Mouse (Mus musculus) lung, adult 18-20 months (tissue): ENCODE measurements around the gene Crybb3.

Experiments used
- DNase-seq, 2 experiments: peaks; one replicate each; pipeline ENCODE4 v3.0.0; 2022; ENCODE audit warnings: mixed read lengths in 2 of 2

Crybb3 gene

DNA sequence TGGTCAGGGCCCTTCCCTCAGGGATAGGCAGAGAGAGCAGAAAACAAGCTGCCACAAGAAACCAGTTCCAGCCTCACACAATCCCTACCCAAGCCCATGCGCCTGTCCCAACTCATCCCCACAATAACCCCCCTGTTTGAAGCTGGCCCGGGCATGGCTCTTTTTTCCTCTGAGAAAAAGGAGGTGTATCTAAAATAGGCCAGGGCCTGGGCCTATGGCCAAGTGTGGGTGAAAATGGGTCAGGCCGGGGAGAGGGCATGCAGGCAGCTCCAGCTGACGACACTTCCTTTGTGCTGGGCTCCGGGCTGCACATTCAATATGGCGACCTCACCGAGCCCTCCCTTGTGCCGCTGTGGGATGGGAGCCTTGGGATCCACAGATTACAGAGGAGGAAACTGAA is 37.9 kb downstream of the Crybb3 start:
- peak in 1 of 2 experiments; percentile 10 for DNase-seq

DNA sequence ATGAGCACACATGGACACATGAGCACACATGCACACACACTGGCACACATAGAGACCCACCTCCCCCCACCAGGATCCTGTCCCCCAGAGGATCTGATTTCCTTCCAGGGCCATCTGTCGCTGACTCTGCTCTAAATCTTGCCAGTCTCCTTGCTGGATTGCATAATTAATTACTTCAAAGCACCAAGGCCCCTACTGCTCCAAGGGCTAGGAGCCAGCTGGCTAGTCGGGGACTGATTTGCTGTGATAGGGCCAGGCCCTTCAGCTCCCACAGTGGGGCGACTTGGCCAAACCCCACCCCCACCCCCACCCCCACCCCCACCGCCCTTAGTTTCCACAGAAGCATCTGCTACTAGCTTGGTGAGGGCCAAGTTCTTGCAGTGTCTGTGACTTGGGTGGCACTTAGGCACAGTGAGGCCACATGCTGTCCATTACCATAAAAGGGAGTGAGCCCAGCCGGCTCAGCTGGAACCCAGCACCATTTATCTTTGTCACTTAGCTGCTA is 39.8 kb downstream of the Crybb3 start:
- peak; percentile 49 to 62 for DNase-seq

DNA sequence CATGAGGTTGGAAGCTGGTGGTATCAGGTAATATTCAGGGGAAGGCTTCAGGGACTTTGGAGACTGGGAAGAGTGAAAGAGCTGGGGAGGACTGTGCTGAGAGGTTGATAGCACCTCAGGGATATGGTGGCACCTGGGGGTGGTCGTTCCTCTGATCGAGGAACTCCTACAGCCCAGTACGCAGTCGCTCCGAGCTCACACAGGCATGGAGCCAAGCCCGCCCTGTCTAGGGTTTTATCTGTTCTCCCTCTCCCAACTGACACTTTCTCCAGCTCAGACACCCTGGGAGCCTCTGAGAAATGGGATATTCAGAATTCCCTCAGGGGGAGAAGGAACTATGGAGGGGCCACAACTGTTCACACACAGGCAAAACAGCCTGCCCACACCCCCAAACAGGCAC is 40.6 kb downstream of the Crybb3 start:
- no peak for DNase-seq

DNA sequence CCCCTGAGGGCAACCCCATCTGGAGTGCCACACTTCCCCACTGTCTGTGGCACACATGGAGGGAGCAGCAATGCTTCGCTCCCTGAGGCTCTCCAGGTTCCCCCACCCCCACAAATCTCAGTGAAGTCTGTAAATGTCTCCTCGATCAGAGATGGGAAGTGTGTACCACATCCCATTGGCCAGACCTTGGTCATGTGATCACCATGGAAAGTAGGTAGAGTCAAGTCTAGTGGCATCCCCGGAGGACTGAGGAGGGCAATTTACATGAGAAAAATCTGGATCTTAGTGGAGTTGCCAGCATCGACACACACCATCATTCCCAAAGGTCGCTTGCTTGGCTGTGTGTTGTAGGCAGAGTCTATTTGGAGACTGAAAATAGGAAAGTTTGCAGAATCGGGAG is 42.8 kb downstream of the Crybb3 start:
- DNase-seq, result no peak

DNA sequence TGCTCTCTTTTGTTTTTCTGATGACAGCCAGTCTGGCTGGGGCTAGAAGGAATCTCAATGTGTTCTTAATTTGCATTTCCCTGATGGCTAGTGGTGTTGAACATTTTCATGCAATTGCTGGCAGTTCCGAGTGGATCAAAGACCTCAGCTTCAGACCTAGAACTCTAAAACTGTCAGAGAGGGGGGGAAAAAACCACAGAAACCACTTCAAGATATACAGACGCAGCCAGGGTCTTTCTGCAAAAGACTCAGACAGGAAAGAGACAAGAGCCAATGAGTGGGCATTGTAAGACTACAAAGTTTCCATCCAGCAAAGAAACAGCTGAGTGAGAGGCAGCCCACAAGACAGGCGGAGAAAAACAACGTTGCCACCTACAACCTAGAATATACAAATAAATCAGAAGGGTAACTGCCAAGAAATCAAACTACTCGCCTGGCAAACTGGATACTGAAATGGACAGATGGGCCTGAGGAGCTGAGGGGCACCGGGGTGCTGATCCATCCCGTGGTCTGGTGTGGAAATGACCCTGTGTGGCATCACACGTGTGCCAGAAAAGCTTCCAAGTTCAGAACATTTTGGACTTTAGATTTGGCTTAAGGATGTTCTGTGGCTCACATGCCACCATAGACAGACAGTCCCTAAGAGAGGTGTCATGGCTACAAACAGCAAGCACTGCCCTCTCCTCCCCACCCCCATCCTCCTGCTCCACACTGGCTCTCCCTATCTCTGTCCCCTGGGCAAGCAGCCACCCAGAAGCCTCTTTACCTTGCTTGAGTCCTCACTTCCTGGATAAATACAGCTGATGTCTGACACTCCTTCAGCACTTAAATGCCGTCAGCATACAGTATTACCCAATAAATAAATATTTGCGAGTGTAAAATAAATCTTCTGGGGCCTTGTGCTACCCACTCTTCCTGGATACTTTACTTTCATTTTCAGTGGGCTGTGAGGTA is 46.0 kb downstream of the Crybb3 start:
- peak; percentile 84 to 88 for DNase-seq

DNA sequence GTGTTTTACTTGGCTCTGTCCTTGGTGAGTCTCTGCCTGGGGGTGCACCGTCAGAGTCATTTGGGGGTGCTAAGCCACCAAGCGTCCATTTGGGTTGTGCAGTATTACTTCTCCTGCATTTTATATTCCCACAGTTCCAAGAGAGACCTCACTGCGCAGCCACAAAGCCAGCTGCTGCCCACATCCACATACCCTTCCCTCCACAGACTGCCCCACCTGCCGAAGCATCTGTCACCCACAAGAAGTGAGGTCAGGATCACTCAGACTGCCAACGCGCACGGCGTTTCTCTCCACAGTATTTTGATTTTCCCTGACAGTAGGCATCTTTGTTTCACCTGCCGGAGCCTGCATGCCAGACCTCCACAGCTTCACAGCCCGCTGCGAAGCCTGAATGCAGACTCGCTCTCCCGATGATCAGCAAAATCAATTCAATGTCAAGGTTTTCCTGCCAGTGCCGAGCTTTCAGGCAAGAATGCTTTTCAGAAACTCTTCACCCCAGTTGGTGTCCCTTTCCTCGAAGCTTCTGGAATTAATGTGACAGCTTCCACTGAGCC is 50.1 kb downstream of the Crybb3 start:
- DNase-seq, result no peak

DNA sequence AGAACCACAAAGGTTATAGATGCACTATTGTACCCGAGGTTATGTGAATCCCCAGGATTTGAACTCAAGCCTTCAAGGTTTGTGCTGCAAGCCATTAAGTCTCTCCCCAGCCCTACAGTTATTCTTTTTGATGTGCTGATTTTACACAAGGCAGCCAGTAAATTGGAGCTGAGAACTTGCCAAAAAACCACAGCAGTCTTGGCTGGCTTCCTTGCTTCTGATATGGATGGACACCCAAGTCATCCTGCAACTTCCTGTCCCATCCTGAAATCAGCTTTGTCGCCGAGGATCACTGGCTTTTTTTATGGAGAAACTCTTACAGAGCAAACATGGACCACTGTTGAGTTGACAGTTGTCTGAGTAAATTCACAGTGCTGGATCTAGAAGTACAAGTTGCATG is 51.3 kb downstream of the Crybb3 start:
- no peak for DNase-seq

DNA sequence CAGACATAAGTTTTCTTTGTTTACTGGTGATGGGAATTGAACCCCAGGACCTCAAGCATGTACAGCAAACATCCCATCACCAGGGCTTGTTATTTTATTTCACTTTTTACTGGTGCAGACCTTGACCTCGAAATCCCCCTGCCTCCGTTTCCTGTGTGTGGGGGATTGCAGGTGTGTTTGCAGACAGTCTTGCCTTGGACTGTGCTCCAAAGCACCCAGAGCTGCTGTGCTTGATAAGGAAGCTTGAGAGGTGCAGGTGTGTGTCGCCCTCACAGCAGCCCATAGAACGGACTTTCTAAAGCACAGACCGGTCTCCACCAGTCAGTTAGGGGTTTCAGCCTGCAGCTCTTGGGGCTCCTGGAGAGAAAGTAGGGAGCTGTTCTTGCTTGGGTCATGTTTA is 54.7 kb downstream of the Crybb3 start:
- no peak for DNase-seq
